Mouse (Mus musculus) stomach, postnatal 0 days (tissue): ENCODE data around the gene Ctsd.

Experiments used
- CTCF ChIP-seq: IDR thresholded peaks from 2 replicates; pipeline ENCODE4 v1.5.1; 2016; ENCODE audit warnings: antibody characterized with exemption, low read depth, mild to moderate bottlenecking, moderate library complexity
- EP300 ChIP-seq: optimal IDR thresholded peaks from 2 replicates; pipeline ENCODE3; 2016; ENCODE audit warnings: antibody characterized with exemption

DNA sequence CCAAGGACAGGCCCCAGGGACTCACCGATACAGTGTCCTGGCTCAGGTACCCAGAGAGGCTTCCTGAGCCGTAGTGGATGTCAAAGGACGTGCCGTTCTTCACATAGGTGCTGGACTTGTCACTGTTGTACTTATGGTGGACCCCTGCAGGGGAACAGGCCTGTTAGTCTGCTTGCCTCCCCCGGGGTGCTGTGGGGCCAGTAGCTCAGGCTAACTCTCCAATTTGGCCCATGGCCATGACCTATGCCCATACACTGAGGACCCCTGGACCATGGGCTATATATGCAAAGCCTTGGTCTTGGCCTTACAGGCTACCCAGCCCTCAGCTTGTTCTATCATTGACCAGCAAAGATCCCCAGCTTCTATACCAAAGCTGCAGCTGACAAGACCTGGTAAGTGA, 5.3 kb downstream of the Ctsd start, which contains the start of gene Gm49369:
- TF ChIP-seq CTCF = no peak
- no peak for TF ChIP-seq EP300
